Mouse (Mus musculus) limb, embryonic 13.5 days (tissue): ENCODE measurements around the gene 2010300C02Rik. TPM values are rescaled to one million over a fixed set of nuclear protein-coding genes. Genes with fewer than 3 reads are reported as not detected.

Experiments used
- ATAC-seq: fragments of 200-750 bp; cut with Nextera tagmentation; 2 replicates; pipeline ENCODE4 v1.8.0; 2017; ENCODE audit warnings: low read depth, moderate number of reproducible peaks, moderate TSS enrichment; ENCODE audit not compliant: low FRiP score
- H3K27ac ChIP-seq: fragments of 300-500 bp; sonication (generic); 2 replicates; pipeline ENCODE4 v1.5.1; 2015; ENCODE audit warnings: inconsistent platforms, mild to moderate bottlenecking, moderate library complexity
- H3K27me3 ChIP-seq: fragments of 300-500 bp; sonication (generic); 2 replicates; pipeline ENCODE4 v1.6.1; 2015; ENCODE audit warnings: mild to moderate bottlenecking, inconsistent platforms
- H3K36me3 ChIP-seq: fragments of 300-500 bp; sonication (generic); 2 replicates; pipeline ENCODE4 v1.6.1; 2015; ENCODE audit warnings: inconsistent platforms, mild to moderate bottlenecking, moderate library complexity
- H3K4me1 ChIP-seq: fragments of 300-500 bp; sonication (generic); 2 replicates; pipeline ENCODE4 v1.6.1; 2015; ENCODE audit warnings: inconsistent platforms
- H3K4me2 ChIP-seq: fragments of 300-500 bp; sonication (generic); replicated peaks from 2 replicates; pipeline ENCODE4 v1.6.1; 2015; ENCODE audit warnings: inconsistent platforms, mild to moderate bottlenecking, moderate library complexity
- H3K4me3 ChIP-seq: fragments of 300-500 bp; sonication (generic); 2 replicates; pipeline ENCODE4 v1.5.1; 2015; ENCODE audit warnings: moderate library complexity, mild to moderate bottlenecking, inconsistent platforms
- H3K9ac ChIP-seq: fragments of 300-500 bp; sonication (generic); 2 replicates; pipeline ENCODE4 v1.6.1; 2015; ENCODE audit warnings: mild to moderate bottlenecking, inconsistent platforms
- H3K9me3 ChIP-seq: fragments of 300-500 bp; sonication (generic); 2 replicates; pipeline ENCODE4 v1.6.1; 2016; ENCODE audit warnings: inconsistent platforms
- WGBS: fragments of 180-500 bp; shearing (Covaris S2); methylation state at CpG from one replicate; pipeline ENCODE4 v1.1.7; 2015; 5-methylcytosine and 5-hydroxymethylcytosine counted together
- polyA plus RNA-seq: library from polyadenylated mRNA; unstranded; fragments of >200 nt; fragmentation: Nextera tagmentation; extraction: Ambion mirVana; gene quantifications from 2 replicates; pipeline ENCODE4 v1.2.1, GENCODE M21; 2015

2010300C02Rik gene
- polyA plus RNA-seq, 1 experiment from 2014 or later = 2.7 TPM

DNA sequence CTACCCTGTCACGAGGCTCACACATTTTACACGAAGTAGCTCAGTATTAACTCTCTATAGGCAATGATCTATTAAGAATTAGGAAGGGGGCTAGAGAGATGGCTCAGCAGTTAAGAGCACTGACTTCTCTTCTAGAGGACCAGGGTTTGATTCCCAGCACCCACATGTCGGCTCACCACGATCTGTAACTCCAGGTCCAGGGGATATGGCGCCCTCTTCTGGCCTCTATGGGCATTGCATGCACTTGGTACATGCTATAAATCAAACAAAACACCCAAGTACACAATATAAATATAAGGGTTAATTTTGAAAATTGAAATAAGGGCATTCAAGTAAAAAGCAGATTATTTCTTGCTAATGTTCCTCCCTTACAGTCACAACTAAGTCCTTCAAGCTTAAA, 65.9 kb downstream of the 2010300C02Rik start:
- Histone ChIP-seq H3K9ac (no peak overlapping the region), H3K27me3 (no peaks in the 10 kb centered on the region), H3K36me3 (no peaks in the 10 kb centered on the region), H3K9me3 (no peaks in the 10 kb centered on the region; the same call in 1 of the 2 replicates), H3K4me2 (no peak overlapping the region), H3K27ac (no peak overlapping the region), H3K4me1 (no peaks in the 10 kb centered on the region), H3K4me3 (no peak overlapping the region)
- ATAC-seq = no peak
- WGBS = 79% methylated on average over 5 of the region's 5 CpGs

DNA sequence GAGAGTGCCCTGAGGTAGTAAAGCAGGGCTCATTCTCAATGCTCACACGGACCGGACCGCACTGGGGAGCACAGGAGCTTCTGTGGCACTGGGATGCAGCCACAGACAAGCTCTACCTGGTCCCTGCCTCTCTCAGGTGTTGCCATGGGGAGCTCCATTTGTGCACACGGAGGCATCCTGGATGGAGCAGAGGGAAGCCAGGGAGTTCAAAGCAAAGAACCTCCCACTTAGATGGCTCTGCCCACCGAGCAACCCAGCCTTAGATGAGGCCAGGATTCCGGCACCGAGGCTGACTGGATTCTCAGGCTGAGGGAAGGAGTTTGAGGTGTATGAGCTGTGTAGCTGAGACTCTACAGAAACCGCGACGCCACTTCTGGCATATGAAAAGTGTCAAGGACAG, 72.8 kb downstream of the 2010300C02Rik start:
- no peaks in the 10 kb centered on the region for H3K27me3 ChIP-seq
- no peak overlapping the region for H3K27ac ChIP-seq
- no peak overlapping the region for H3K9ac ChIP-seq
- H3K9me3 ChIP-seq = no peaks in the 10 kb centered on the region; the same call in 1 of the 2 replicates
- ATAC-seq = no peak
- no peak overlapping the region for H3K4me3 ChIP-seq
- H3K4me2 ChIP-seq = no peak overlapping the region
- no peaks in the 10 kb centered on the region for H3K4me1 ChIP-seq
- 87% methylated on average over 10 of the region's 10 CpGs for WGBS
- H3K36me3 ChIP-seq = no peaks in the 10 kb centered on the region

DNA sequence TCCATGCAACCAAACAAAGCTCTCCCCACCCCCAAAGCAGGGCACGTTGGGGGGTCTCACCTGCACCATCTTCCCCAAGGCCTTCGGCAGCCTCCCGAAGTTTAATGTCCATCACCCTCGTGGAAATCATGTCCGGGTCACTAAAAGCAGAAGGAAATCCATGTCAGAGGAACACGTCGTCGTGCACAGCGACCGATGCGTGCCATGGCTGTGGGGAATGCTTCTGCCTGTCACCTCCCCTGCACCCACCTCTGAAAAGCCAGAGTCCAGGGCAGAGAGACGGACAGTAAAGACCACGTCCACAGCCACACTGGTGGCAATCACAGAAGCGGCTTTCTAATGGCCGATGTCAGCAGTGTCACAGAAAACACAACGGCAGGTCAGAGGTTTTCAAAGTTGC, 75.4 kb downstream of the 2010300C02Rik start:
- Histone ChIP-seq H3K27ac (no peak overlapping the region), H3K27me3 (no peaks in the 10 kb centered on the region), H3K4me1 (no peaks in the 10 kb centered on the region), H3K9me3 (no peaks in the 10 kb centered on the region; the same call in 1 of the 2 replicates), H3K4me3 (no peak overlapping the region), H3K9ac (no peak overlapping the region), H3K36me3 (no peaks in the 10 kb centered on the region), H3K4me2 (no peak overlapping the region)
- 90% methylated on average over 16 of the region's 16 CpGs for WGBS
- no peak for ATAC-seq

DNA sequence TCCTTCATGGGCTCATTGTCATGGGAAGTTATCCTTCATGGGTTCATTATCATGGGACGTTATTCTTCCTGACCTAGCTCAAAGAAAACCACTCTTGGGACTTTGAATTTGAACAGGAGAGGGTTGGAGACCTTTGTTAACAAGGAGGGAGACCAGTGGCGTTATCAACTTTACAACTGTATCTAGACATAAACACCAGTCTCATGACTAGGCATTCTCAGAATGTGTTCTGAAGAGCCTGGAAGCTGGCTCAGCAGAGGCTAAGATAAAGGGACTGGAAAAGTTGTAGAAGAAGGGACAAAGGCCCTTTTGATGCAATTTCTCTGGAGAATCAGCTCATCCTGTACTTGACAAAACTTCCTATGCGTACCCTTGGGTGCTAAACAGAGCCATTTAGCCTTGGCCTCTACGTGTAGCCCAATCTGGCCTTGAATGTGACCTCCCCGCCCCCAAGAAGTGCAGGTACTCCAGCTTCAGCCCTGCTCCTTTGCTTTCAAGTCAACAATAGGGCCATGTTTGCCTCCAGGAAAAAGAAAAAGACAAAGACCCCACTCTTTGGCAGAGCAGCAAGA, 76.0 kb downstream of the 2010300C02Rik start:
- H3K27ac ChIP-seq = no peak overlapping the region
- no peaks in the 10 kb centered on the region; the same call in 1 of the 2 replicates for H3K9me3 ChIP-seq
- ATAC-seq = no peak
- no peak overlapping the region for H3K4me3 ChIP-seq
- 86% methylated on average over 5 of the region's 5 CpGs for WGBS
- H3K27me3 ChIP-seq = no peaks in the 10 kb centered on the region
- no peaks in the 10 kb centered on the region for H3K36me3 ChIP-seq
- no peak overlapping the region for H3K9ac ChIP-seq
- H3K4me1 ChIP-seq = peaks cover 4% of the 10 kb centered on the region; the same call in 1 of the 2 replicates
- H3K4me2 ChIP-seq = no peak overlapping the region

DNA sequence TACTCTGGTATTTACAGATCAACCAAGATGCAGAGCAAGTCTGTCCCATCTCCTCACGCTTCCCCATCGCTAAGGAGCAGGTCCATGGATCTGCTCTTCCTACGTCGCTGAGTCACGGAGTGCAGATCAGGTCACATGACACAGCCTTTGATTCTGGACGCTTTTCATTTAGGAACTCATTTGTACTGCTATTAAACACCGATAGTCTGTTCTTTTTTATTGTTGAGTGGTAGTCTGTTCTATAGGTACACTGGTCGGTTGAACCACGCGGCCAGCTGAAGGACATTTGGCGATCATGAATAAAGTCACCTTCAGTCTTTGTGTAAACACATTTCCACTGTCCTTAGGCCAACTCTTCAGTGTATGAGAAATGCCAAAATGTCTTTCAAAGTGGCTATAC, 78.5 kb downstream of the 2010300C02Rik start:
- ATAC-seq = no peak
- Histone ChIP-seq H3K9me3 (no peaks in the 10 kb centered on the region; the same call in 1 of the 2 replicates), H3K27me3 (no peaks in the 10 kb centered on the region), H3K4me1 (peaks cover 6% of the 10 kb centered on the region; the same call in 1 of the 2 replicates), H3K27ac (no peak overlapping the region), H3K4me2 (no peak overlapping the region), H3K9ac (no peak overlapping the region), H3K36me3 (no peaks in the 10 kb centered on the region), H3K4me3 (no peak overlapping the region)
- 84% methylated on average over 11 of the region's 11 CpGs for WGBS

DNA sequence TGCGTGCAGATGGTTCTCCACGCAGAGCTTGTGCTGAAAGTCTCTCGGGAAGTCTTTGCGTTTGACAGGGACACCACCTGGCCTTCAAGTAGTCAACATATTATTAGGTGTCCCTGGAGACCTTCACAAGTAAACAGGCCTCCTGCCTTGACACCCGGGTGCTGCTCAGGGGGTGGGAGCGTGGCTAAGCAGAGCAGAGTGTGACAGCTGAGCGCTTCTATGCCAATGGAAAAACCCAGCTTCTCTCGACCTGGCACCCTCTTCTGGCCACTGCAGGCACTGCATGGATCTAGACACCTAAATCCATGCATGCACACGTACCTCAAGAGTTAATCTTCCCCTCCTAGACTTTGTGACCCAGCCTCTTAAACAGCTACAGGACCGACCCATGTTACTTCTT, 80.8 kb downstream of the 2010300C02Rik start:
- Histone ChIP-seq H3K36me3 (no peaks in the 10 kb centered on the region), H3K9ac (no peak overlapping the region), H3K9me3 (no peaks in the 10 kb centered on the region), H3K27me3 (no peaks in the 10 kb centered on the region), H3K4me1 (peaks cover 6% of the 10 kb centered on the region; the same call in 1 of the 2 replicates), H3K4me2 (peak overlapping the region; percentile 47), H3K4me3 (0 out of 2 replicates have a peak overlapping the region, but pooled peaks have one; percentile 7), H3K27ac (no peak overlapping the region)
- 16% methylated on average over 10 of the region's 10 CpGs for WGBS
- peak; percentile 44; the same call in 1 of the 2 replicates for ATAC-seq

DNA sequence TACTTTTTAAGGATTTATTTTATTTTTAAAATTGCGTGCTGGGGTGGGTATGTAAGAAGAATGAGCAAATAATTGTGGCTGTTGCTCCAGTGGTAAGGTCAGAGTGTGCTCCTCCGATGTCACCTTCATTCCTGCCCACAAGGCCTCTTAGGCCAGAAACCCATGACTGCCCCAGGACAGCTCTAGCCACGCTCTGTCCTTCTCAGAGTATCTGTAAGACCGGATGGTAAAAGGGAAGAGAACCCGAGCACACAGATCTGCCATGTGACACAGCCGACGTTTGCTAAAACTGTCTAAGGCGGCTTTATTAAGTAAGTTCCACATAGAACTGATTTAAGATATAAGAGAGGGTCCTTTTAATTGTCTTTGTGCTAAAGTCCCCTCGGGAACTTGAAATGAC, 81.3 kb downstream of the 2010300C02Rik start:
- Histone ChIP-seq H3K4me3 (no peak overlapping the region), H3K9ac (no peak overlapping the region), H3K4me2 (peak overlapping the region; percentile 47; the same call in 1 of the 2 replicates), H3K27me3 (no peaks in the 10 kb centered on the region), H3K4me1 (peaks cover 6% of the 10 kb centered on the region; the same call in 1 of the 2 replicates), H3K27ac (no peak overlapping the region), H3K9me3 (no peaks in the 10 kb centered on the region), H3K36me3 (no peaks in the 10 kb centered on the region)
- ATAC-seq = no peak
- WGBS = 87% methylated on average over 9 of the region's 9 CpGs

DNA sequence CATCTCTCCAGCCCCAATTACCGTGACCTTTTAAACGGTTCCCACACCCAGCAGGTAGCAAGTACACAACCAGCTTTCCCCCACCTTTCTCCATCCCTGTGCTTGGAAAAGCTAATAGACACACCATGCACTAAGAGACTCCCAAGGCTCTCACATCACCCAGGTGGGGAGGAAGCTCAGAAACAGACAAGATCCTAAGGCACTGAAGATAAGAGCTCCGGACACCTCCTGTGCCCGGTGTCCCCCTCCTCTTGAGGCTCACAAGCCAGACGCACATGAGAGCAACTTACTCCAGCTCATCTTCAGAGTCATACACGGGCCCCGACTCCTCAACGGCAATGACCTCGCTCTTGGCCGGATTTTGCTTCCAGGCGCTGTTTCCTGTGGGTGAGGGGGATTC, 82.3 kb downstream of the 2010300C02Rik start:
- H3K27me3 ChIP-seq = no peaks in the 10 kb centered on the region
- ATAC-seq = no peak
- no peak overlapping the region for H3K27ac ChIP-seq
- no peak overlapping the region for H3K9ac ChIP-seq
- no peaks in the 10 kb centered on the region for H3K9me3 ChIP-seq
- no peak overlapping the region for H3K4me2 ChIP-seq
- no peak overlapping the region for H3K4me3 ChIP-seq
- 75% methylated on average over 11 of the region's 11 CpGs for WGBS
- H3K4me1 ChIP-seq = peaks cover 6% of the 10 kb centered on the region; the same call in 1 of the 2 replicates
- H3K36me3 ChIP-seq = no peaks in the 10 kb centered on the region

DNA sequence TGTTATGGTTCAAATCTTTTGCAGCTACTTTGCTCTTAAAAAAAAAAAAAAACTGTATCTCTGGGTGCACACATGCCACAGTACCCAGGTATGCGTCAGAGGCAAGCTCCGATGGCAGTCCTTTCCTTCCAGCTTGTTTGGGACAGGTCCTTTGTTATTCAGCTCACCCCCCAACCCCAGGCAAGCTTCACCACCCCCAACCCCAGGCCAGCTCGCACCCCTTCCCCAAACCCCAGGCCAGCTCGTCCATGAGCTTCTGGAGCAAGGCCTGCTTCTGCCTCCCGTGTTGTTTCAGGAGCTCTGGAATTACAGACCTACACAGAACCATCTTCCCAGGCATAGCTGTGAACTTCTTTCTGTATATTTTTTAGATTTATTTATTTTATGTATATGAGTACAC, 83.1 kb downstream of the 2010300C02Rik start:
- Histone ChIP-seq H3K4me3 (no peak overlapping the region), H3K36me3 (no peaks in the 10 kb centered on the region), H3K4me1 (peaks cover 6% of the 10 kb centered on the region; the same call in 1 of the 2 replicates), H3K9ac (no peak overlapping the region), H3K9me3 (no peaks in the 10 kb centered on the region), H3K27me3 (no peaks in the 10 kb centered on the region), H3K4me2 (no peak overlapping the region), H3K27ac (no peak overlapping the region)
- 88% methylated on average over 5 of the region's 5 CpGs for WGBS
- ATAC-seq = no peak

DNA sequence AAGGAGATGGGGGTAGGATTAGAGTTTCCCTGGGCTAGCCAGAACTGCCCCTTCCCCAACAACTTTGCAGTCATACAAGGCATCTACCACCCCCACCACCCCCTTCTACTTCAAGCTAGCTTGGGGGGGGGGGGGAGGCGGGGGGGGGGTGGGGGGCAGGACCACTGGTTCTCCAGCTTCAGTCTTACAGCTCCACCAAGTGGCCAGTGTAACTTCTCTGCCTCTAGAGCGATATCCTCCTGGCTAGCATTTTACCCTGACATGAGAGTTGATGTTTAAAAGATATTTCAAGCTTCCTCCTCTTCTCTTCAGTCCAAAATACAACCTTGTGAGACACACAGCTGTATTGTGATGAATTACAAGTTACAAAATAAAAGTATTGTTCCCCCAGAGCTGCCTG, 83.7 kb downstream of the 2010300C02Rik start:
- 38% methylated on average over 2 of the region's 2 CpGs for WGBS
- Histone ChIP-seq H3K4me3 (no peak overlapping the region), H3K4me2 (no peak overlapping the region), H3K27ac (no peak overlapping the region), H3K9me3 (no peaks in the 10 kb centered on the region), H3K27me3 (no peaks in the 10 kb centered on the region), H3K4me1 (peaks cover 6% of the 10 kb centered on the region; the same call in 1 of the 2 replicates), H3K36me3 (no peaks in the 10 kb centered on the region), H3K9ac (no peak overlapping the region)
- no peak for ATAC-seq

DNA sequence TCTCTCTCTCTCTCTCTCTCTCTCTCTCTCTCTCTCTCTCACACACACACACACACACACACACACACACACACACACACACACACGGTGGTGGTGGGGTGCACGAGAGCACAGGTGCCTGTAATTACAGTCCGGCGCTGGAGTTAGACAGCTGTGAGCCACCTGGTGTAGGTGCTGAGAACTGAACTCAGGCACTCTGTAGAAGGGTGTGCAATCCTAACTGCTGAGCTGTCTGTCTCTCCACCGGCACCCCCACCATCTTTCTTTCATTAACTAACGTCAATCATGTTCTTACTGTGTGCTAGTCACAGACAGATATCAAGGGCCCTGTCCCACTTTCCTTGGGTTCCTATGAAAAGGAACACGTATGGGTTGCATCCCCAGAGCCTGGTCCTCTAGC, 84.2 kb downstream of the 2010300C02Rik start:
- ATAC-seq = no peak

DNA sequence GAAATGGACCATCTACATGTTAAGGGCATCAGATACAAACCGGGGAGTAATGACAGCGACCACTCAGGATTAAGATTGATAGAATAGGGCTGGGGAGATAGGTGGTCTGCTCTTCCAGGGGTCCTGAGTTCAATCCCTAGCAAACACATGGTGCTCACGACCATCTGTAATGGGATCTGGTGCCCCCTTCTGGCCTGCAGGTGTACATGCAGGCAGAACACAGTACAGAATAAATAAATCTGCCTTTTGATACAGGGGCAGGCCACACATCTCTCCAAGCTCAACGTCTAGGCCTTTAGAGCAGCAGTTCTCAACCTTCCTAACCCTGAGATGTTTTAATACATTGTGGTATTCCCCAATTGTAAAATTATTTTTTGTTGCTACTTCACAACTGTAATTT, 85.2 kb downstream of the 2010300C02Rik start:
- no peak overlapping the region for H3K9ac ChIP-seq

More for the DNA sequence above, 84.2 kb downstream of the 2010300C02Rik start:
- no peak overlapping the region for H3K4me2 ChIP-seq
- H3K9ac ChIP-seq = no peak overlapping the region
- no peak overlapping the region for H3K27ac ChIP-seq
- no peaks in the 10 kb centered on the region for H3K36me3 ChIP-seq
- no peak overlapping the region for H3K4me3 ChIP-seq
- WGBS = 34% methylated on average over 7 of the region's 7 CpGs
- peaks cover 6% of the 10 kb centered on the region; the same call in 1 of the 2 replicates for H3K4me1 ChIP-seq
- no peaks in the 10 kb centered on the region for H3K27me3 ChIP-seq
- no peaks in the 10 kb centered on the region for H3K9me3 ChIP-seq

DNA sequence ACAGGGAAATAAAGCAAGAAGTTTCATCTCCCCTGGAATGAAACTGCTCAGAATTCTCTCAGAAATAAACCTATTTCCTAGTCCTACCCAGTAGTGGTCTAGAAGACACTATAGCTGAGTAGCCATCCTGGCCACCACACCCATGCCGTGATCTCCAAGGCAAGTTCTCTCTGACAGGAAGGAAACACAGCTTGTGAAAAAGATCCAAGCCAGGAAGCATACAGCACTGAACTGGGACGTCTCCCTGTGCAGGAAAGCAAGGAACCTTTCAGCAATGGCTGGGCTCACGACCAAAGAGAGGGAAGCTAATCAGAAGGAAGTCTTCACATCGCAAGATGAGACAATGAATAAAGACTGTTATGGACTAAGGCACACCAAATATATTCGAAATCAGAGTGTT, 86.4 kb downstream of the 2010300C02Rik start:
- 72% methylated on average over 5 of the region's 5 CpGs for WGBS
- H3K27me3 ChIP-seq = no peaks in the 10 kb centered on the region
- H3K36me3 ChIP-seq = no peaks in the 10 kb centered on the region
- no peak for ATAC-seq
- H3K4me2 ChIP-seq = no peak overlapping the region
- no peaks in the 10 kb centered on the region for H3K9me3 ChIP-seq
- H3K9ac ChIP-seq = no peak overlapping the region
- peaks cover 2% of the 10 kb centered on the region; the same call in 1 of the 2 replicates for H3K4me1 ChIP-seq
- no peak overlapping the region for H3K27ac ChIP-seq
- no peak overlapping the region for H3K4me3 ChIP-seq

More for the DNA sequence above, 85.2 kb downstream of the 2010300C02Rik start:
- no peak for ATAC-seq
- H3K4me3 ChIP-seq = no peak overlapping the region
- 32% methylated on average over 4 of the region's 4 CpGs for WGBS
- H3K4me1 ChIP-seq = peaks cover 6% of the 10 kb centered on the region; the same call in 1 of the 2 replicates
- no peak overlapping the region for H3K27ac ChIP-seq
- H3K36me3 ChIP-seq = no peaks in the 10 kb centered on the region
- no peak overlapping the region for H3K4me2 ChIP-seq
- no peaks in the 10 kb centered on the region for H3K9me3 ChIP-seq
- H3K27me3 ChIP-seq = no peaks in the 10 kb centered on the region
